Mouse (Mus musculus) kidney, postnatal 36 days (tissue): ENCODE measurements around the gene Slc22a1.
"Not testable (repeated sequence)": the region's sequence is repeated elsewhere in the genome, so short reads cannot be mapped to it uniquely, and the experiment has no call there.

Source experiments
- DNase-seq, 2 experiments: peaks; one replicate each; pipeline ENCODE4 v3.0.0; 2021 to 2022; ENCODE audit warnings: mixed read lengths in 2 of 2

Slc22a1 gene

GRCm38 (mm10) chr17:12684928-12685624 is 9.4 kb upstream of the Slc22a1 start:
- DNase-seq = peak in 1 of 2 experiments; percentile 12

- DNase-seq = peak; percentile 66 to 76
Measured at GRCm38 (mm10) chr17:12684412-12684811, 8.8 kb upstream of the Slc22a1 start.

- DNase-seq = peak in 1 of 2 experiments; percentile 26
Measured at GRCm38 (mm10) chr17:12683582-12683981, 8.0 kb upstream of the Slc22a1 start.

- peak; percentile 19 to 75 for DNase-seq
Measured at GRCm38 (mm10) chr17:12678261-12678660, 2.6 kb upstream of the Slc22a1 start.

- DNase-seq = no peak
Measured at GRCm38 (mm10) chr17:12677139-12677538, 1.5 kb upstream of the Slc22a1 start.

GRCm38 (mm10) chr17:12674980-12675379 is 649 bp downstream of the Slc22a1 start:
- not testable (repeated sequence) for DNase-seq

- DNase-seq = peak; percentile 75 to 79
Measured at GRCm38 (mm10) chr17:12673871-12674270, 1.8 kb downstream of the Slc22a1 start.

- peak in 1 of 2 experiments; percentile 10 for DNase-seq
Measured at GRCm38 (mm10) chr17:12672285-12672790, 3.3 kb downstream of the Slc22a1 start.

- DNase-seq = peak; percentile 59 to 84
Measured at GRCm38 (mm10) chr17:12671029-12671605, 4.5 kb downstream of the Slc22a1 start.

GRCm38 (mm10) chr17:12669363-12669679 is 6.3 kb downstream of the Slc22a1 start:
- DNase-seq = peak; percentile 53 to 66

GRCm38 (mm10) chr17:12668478-12669362 is 6.9 kb downstream of the Slc22a1 start:
- DNase-seq = no peak

GRCm38 (mm10) chr17:12664156-12664555 is 11.5 kb downstream of the Slc22a1 start:
- peak; percentile 50 to 58 for DNase-seq

- DNase-seq = peak in 1 of 2 experiments; percentile 55
Measured at GRCm38 (mm10) chr17:12660572-12661260, 14.9 kb downstream of the Slc22a1 start.

- DNase-seq = no peak
Measured at GRCm38 (mm10) chr17:12659233-12659632, 16.4 kb downstream of the Slc22a1 start.

- no peak for DNase-seq
Measured at GRCm38 (mm10) chr17:12658784-12659183, 16.8 kb downstream of the Slc22a1 start.

GRCm38 (mm10) chr17:12655826-12656225 is 19.8 kb downstream of the Slc22a1 start:
- DNase-seq = no peak

GRCm38 (mm10) chr17:12654061-12654460 is 21.6 kb downstream of the Slc22a1 start:
- DNase-seq = no peak

- DNase-seq = no peak
Measured at GRCm38 (mm10) chr17:12652604-12653003, 23.0 kb downstream of the Slc22a1 start.

GRCm38 (mm10) chr17:12645461-12645860 is 30.2 kb downstream of the Slc22a1 start:
- DNase-seq = no peak

GRCm38 (mm10) chr17:12641087-12641486 is 34.5 kb downstream of the Slc22a1 start:
- no peak for DNase-seq

GRCm38 (mm10) chr17:12639585-12639984 is 36.0 kb downstream of the Slc22a1 start:
- no peak for DNase-seq

GRCm38 (mm10) chr17:12634814-12635213 is 40.8 kb downstream of the Slc22a1 start:
- no peak for DNase-seq
